Mouse (Mus musculus) layer of hippocampus, adult 18-20 months (tissue): ENCODE measurements around the gene Ano10. TPM values are rescaled to one million over a fixed set of nuclear protein-coding genes. Genes with fewer than 3 reads are reported as not detected.

Source experiments
- DNase-seq, 2 experiments: peaks; one replicate each; pipeline ENCODE4 v3.0.0; 2022; ENCODE audit warnings: low spot score in 2 of 2
- total RNA-seq, 2 experiments: library from RNA; stranded (reverse); gene quantifications; 2 replicates each; pipeline ENCODE4 v1.2.3; 2021

Gene Ano10
- total RNA-seq, 2 experiments from 2014 or later = 23.8 to 26.4 TPM

GRCm38 (mm10) chr9:122204508-122204907 lies 89.7 kb downstream of the Ano10 start:
- DNase-seq = no peak

GRCm38 (mm10) chr9:122199253-122199652 lies 95.0 kb downstream of the Ano10 start:
- peak; percentile 25 to 67 for DNase-seq

GRCm38 (mm10) chr9:122198621-122199020 lies 95.6 kb downstream of the Ano10 start:
- DNase-seq = no peak

GRCm38 (mm10) chr9:122197021-122197420 lies 97.2 kb downstream of the Ano10 start:
- no peak for DNase-seq

- DNase-seq = no peak
These were observed 99.1 kb downstream of the Ano10 start for GRCm38 (mm10) chr9:122195042-122195682.

- DNase-seq = no peak
These were observed 100.4 kb downstream of the Ano10 start for GRCm38 (mm10) chr9:122193823-122194222.

- peak in 1 of 2 experiments; percentile 55 for DNase-seq
These were observed 100.9 kb downstream of the Ano10 start for GRCm38 (mm10) chr9:122193361-122193760.

- DNase-seq = no peak
These were observed 105.5 kb downstream of the Ano10 start for GRCm38 (mm10) chr9:122188724-122189123.

- DNase-seq = no peak
These were observed 106.7 kb downstream of the Ano10 start for GRCm38 (mm10) chr9:122187451-122187921.

- no peak for DNase-seq
These were observed 107.5 kb downstream of the Ano10 start for GRCm38 (mm10) chr9:122186643-122187226.

GRCm38 (mm10) chr9:122185953-122186352 lies 108.3 kb downstream of the Ano10 start:
- DNase-seq = no peak

GRCm38 (mm10) chr9:122185061-122185460 lies 109.2 kb downstream of the Ano10 start:
- DNase-seq = peak; percentile 47 to 90

- no peak for DNase-seq
These were observed 109.9 kb downstream of the Ano10 start for GRCm38 (mm10) chr9:122184329-122184728.

- DNase-seq = no peak
These were observed 111.1 kb downstream of the Ano10 start for GRCm38 (mm10) chr9:122183074-122183473.

- DNase-seq = no peak
These were observed 114.1 kb downstream of the Ano10 start for GRCm38 (mm10) chr9:122180105-122180504.

- no peak for DNase-seq
These were observed 115.8 kb downstream of the Ano10 start for GRCm38 (mm10) chr9:122178427-122178826.

GRCm38 (mm10) chr9:122177256-122178220 lies 116.7 kb downstream of the Ano10 start:
- DNase-seq = no peak

GRCm38 (mm10) chr9:122174723-122175122 lies 119.5 kb downstream of the Ano10 start:
- DNase-seq = no peak

- DNase-seq = no peak
These were observed 120.6 kb downstream of the Ano10 start for GRCm38 (mm10) chr9:122173405-122174233.

- no peak for DNase-seq
These were observed 121.5 kb downstream of the Ano10 start for GRCm38 (mm10) chr9:122172612-122173186.
